Mouse (Mus musculus): ENCODE measurements at regions not wholly inside any gene's neighbourhood (a gene's known extent, or its start where the extent isn't known, plus 50 kb on each side); places are given as distances from the start of the nearest gene placed in this dataset.

- TF ChIP-seq CTCF (IDR thresholded peaks at IDR 0.05; ENCODE audit: extremely low read depth, insufficient read depth, low read length) = no peak
- no peak for TF ChIP-seq POLR2A (IDR thresholded peaks at IDR 0.05; ENCODE audit: extremely low read depth, insufficient read depth, low read length)
These were observed 158.9 kb upstream of the Bcor start for GRCm38 (mm10) chrX:12318848-12319651.

DNA sequence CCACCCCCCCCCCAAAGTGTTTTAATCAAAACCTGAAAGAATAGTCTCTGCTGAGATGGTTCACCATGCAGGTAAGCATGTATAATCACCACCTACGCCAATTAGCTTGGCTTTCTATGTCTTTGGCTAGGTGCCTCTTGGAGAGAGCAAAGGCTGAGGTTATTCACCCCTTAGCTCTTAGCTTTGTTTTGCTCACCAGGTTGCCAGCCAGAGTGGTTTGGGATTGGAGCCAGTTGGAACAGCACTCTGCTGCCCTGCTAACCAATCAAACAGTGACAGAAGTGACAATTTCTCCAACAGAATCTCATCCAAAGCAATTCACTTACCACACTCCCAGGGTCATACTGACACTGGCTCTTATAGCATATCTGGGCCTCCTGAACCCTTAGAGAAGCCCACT lies 162.3 kb upstream of the Bcor start:
- no peak overlapping the region for H3K27ac ChIP-seq (ENCODE audit: insufficient read depth, low read length)
- no peak overlapping the region for H3K4me3 ChIP-seq (ENCODE audit: insufficient read depth, low read length)
- no peaks in the 10 kb centered on the region for H3K4me1 ChIP-seq (ENCODE audit: control insufficient read depth, insufficient read depth, low read length)
- TF ChIP-seq POLR2A (IDR thresholded peaks at IDR 0.05; ENCODE audit: extremely low read depth, insufficient read depth, low read length) = no peak
- no peak for TF ChIP-seq CTCF (IDR thresholded peaks at IDR 0.05; ENCODE audit: extremely low read depth, insufficient read depth, low read length)

More at GRCm38 (mm10) chrX:12318848-12319651, 158.9 kb upstream of the Bcor start:
- Histone ChIP-seq H3K4me3 (ENCODE audit: insufficient read depth, low read length) (no peak overlapping the region), H3K27ac (ENCODE audit: insufficient read depth, low read length) (no peak overlapping the region), H3K4me1 (ENCODE audit: control insufficient read depth, insufficient read depth, low read length) (no peaks in the 10 kb centered on the region)

- no peak overlapping the region for H3K27ac ChIP-seq (ENCODE audit: insufficient read depth, low read length)
- no peak overlapping the region for H3K4me3 ChIP-seq (ENCODE audit: insufficient read depth, low read length)
- H3K4me1 ChIP-seq (ENCODE audit: control insufficient read depth, insufficient read depth, low read length) = no peaks in the 10 kb centered on the region
- TF ChIP-seq CTCF (IDR thresholded peaks at IDR 0.05; ENCODE audit: extremely low read depth, insufficient read depth, low read length) (no peak), POLR2A (IDR thresholded peaks at IDR 0.05; ENCODE audit: extremely low read depth, insufficient read depth, low read length) (no peak)
These were observed 163.1 kb upstream of the Bcor start for GRCm38 (mm10) chrX:12323268-12323667.

DNA sequence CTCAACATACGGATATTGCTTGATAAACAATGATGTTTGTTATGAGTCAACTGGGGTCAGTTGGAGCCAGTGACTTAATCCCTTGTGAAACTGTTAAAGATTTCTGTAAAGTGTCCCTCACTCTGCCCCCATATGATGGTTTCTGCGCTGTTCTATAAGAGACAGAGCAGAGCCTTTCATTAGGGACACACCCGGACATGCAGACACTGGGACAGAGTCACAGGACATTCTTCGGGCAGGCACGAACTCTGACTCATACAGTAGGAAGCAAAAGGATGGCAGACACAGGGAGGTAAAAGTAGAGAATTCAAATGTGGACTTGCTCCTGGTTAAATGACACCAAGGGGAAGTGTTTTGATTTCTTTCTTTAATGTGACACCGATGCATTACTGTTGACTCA lies 163.7 kb upstream of the Bcor start:
- no peak overlapping the region for H3K27ac ChIP-seq (ENCODE audit: insufficient read depth, low read length)
- H3K4me3 ChIP-seq (ENCODE audit: insufficient read depth, low read length) = no peak overlapping the region
- TF ChIP-seq CTCF (IDR thresholded peaks at IDR 0.05; ENCODE audit: extremely low read depth, insufficient read depth, low read length) (no peak), POLR2A (IDR thresholded peaks at IDR 0.05; ENCODE audit: extremely low read depth, insufficient read depth, low read length) (no peak)
- H3K4me1 ChIP-seq (ENCODE audit: control insufficient read depth, insufficient read depth, low read length) = no peaks in the 10 kb centered on the region

GRCm38 (mm10) chrX:12327464-12327863 lies 167.3 kb upstream of the Bcor start:
- TF ChIP-seq CTCF (IDR thresholded peaks at IDR 0.05; ENCODE audit: extremely low read depth, insufficient read depth, low read length) = no peak
- no peak for TF ChIP-seq POLR2A (IDR thresholded peaks at IDR 0.05; ENCODE audit: extremely low read depth, insufficient read depth, low read length)
- Histone ChIP-seq H3K4me3 (ENCODE audit: insufficient read depth, low read length) (no peak overlapping the region), H3K27ac (ENCODE audit: insufficient read depth, low read length) (no peak overlapping the region), H3K4me1 (ENCODE audit: control insufficient read depth, insufficient read depth, low read length) (no peaks in the 10 kb centered on the region)

DNA sequence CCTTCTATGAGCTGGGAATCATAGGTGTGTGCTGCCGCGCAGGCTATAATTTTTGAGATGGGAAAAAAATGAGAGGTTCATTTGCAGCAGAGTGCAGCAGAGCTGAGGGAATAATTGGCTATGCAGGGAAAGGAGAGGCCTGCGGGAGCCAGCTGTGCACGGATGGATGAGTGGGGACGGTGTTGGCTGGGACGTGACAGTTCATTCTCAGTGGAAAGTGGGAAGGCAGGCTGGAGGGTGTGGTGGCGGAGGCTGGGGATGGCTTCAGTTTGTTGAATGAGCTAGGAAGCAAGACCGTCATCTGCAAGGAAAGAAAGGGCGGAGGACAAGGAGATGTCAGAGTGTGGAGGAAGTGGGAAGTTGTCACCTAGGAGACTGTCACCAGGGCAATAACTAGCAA lies 180.4 kb upstream of the Bcor start:
- H3K4me3 ChIP-seq (ENCODE audit: insufficient read depth, low read length) = no peak overlapping the region
- H3K27ac ChIP-seq (ENCODE audit: insufficient read depth, low read length) = no peak overlapping the region
- no peak for TF ChIP-seq POLR2A (IDR thresholded peaks at IDR 0.05; ENCODE audit: extremely low read depth, insufficient read depth, low read length)
- TF ChIP-seq CTCF (IDR thresholded peaks at IDR 0.05; ENCODE audit: extremely low read depth, insufficient read depth, low read length) = no peak
- peaks cover 2% of the 10 kb centered on the region; the same call in 1 of the 2 replicates for H3K4me1 ChIP-seq (ENCODE audit: control insufficient read depth, insufficient read depth, low read length)

DNA sequence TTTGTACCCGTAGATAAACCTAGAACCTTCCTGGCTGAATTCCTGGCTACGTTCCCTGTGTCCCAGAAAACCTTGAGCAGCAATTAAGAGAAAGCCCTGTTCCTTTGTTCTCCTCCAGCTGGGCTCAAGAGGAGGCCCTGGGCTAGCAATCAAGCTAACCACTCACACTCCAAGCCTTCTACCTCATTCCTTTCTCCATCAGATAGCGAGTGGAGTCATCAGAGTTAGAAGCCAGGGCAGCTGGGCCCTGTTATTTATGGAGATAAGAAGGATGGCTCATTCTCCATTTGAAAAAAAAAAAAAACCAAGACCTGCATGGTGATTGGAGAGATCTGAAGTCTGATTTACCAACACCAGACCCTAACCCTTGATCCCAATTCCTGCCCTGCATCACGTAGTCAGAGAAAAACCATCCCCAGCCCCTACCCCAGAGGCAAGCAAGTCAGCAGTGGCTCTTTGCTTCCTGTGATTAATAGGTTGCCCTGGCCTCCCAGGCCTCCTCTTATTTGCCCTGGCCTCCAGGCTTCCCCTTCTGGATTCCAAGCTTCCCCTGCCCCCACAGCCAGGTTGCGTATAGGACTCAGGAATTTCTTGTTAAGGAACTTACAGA lies 181.3 kb upstream of the Bcor start:
- Histone ChIP-seq H3K4me3 (ENCODE audit: insufficient read depth, low read length) (no peak overlapping the region), H3K27ac (ENCODE audit: insufficient read depth, low read length) (no peak overlapping the region), H3K4me1 (ENCODE audit: control insufficient read depth, insufficient read depth, low read length) (peaks cover 2% of the 10 kb centered on the region; the same call in 1 of the 2 replicates)
- TF ChIP-seq CTCF (IDR thresholded peaks at IDR 0.05; ENCODE audit: extremely low read depth, insufficient read depth, low read length) (no peak), POLR2A (IDR thresholded peaks at IDR 0.05; ENCODE audit: extremely low read depth, insufficient read depth, low read length) (no peak)

DNA sequence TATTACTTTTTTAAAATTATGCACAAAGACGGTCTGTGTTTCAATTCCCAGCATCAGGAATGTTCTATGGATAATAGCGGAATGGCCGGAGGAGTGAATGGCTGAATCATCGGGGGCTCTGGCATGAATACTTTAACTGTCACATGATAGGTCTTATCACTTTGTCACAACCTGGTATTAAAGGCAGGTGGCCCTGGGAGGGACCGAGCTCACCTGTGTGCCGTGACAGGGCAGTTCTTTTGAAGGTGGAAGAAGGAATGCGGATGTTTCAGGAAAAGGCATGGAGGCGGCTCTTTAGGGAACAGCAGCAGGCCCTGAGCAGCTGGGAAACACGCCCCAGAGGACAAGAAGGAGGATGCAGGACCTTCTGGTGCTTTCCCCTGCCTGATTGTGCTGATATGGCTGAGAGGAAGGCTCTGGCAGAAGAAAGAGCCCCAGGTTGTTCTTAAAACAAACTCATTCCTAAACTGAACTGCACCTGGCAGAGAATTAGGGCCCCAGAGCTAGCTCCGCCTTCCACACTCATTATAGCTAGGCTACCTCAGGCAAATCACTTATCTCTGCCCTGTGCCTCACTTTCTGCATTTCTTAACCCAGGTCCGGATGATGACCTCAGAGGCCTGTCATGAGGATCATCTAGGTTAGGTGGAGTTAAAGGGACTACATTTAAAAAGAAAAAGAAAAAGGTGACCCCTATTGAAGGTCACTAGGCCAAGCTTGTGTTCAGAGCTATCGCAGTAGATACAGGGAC lies 184.8 kb upstream of the Bcor start:
- H3K27ac ChIP-seq (ENCODE audit: insufficient read depth, low read length) = no peak overlapping the region
- TF ChIP-seq CTCF (IDR thresholded peaks at IDR 0.05; ENCODE audit: extremely low read depth, insufficient read depth, low read length) (no peak), POLR2A (IDR thresholded peaks at IDR 0.05; ENCODE audit: extremely low read depth, insufficient read depth, low read length) (no peak)
- H3K4me1 ChIP-seq (ENCODE audit: control insufficient read depth, insufficient read depth, low read length) = peaks cover 2% of the 10 kb centered on the region; the same call in 1 of the 2 replicates
- no peak overlapping the region for H3K4me3 ChIP-seq (ENCODE audit: insufficient read depth, low read length)

DNA sequence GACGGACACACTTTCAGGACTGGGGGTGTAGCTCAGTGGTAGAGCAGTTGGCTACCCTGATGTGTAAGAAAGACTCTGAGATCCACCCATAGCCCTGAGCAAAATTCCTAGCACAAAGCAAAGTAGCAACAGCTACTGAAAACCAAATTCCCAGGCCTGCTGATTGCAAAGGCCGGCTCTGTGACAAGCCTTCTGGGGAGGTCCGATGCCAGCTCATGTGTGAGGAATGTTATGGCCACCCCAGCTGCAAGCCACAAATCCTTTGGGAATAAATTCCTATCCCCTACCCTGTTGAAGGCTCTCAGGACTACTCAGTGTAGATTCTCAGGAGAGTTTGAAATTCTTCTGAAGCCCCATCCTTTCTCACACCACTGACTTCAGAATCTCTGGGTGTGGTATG lies 186.7 kb upstream of the Bcor start:
- TF ChIP-seq CTCF (IDR thresholded peaks at IDR 0.05; ENCODE audit: extremely low read depth, insufficient read depth, low read length) = no peak
- no peak for TF ChIP-seq POLR2A (IDR thresholded peaks at IDR 0.05; ENCODE audit: extremely low read depth, insufficient read depth, low read length)
- H3K27ac ChIP-seq (ENCODE audit: insufficient read depth, low read length) = no peak overlapping the region
- no peaks in the 10 kb centered on the region for H3K4me1 ChIP-seq (ENCODE audit: control insufficient read depth, insufficient read depth, low read length)
- H3K4me3 ChIP-seq (ENCODE audit: insufficient read depth, low read length) = no peak overlapping the region
